In genomic region chr3:93446128-93446755, GRCm38 (mm10) we compare ENCODE assay signal across 8 mouse cellular contexts. TPM values are rescaled to one million over a fixed set of nuclear protein-coding genes. Genes with fewer than 3 reads are reported as not detected.
A peak's percentile ranks its signal among the peaks of the same experiment; 100 is the strongest.
DNase-seq lines count a peak whose midpoint lies in the region; ATAC-seq lines count a peak whose summit lies in the region.

No protein-coding gene starts in this region.

- H3K36me3 ChIP-seq in embryonic facial prominence, embryonic 13.5 days = no peaks in the 10 kb centered on the region
- H3K36me3 ChIP-seq in hindbrain, embryonic 15.5 days = no peaks in the 10 kb centered on the region
- no peaks in the 10 kb centered on the region for H3K36me3 ChIP-seq in limb, embryonic 12.5 days
- no peaks in the 10 kb centered on the region for H3K36me3 ChIP-seq in midbrain, embryonic 14.5 days (ENCODE audit: control insufficient read depth, insufficient read depth, low read length)
- no peaks in the 10 kb centered on the region for H3K36me3 ChIP-seq in stomach, embryonic 16.5 days (ENCODE audit: control insufficient read depth, insufficient read depth, low read length)

- H3K9me3 ChIP-seq in embryonic facial prominence, embryonic 13.5 days = no peaks in the 10 kb centered on the region
- no peaks in the 10 kb centered on the region for H3K9me3 ChIP-seq in hindbrain, embryonic 15.5 days
- no peaks in the 10 kb centered on the region for H3K9me3 ChIP-seq in limb, embryonic 12.5 days
- no peaks in the 10 kb centered on the region for H3K9me3 ChIP-seq in midbrain, embryonic 14.5 days (ENCODE audit: control insufficient read depth, low read length)
- H3K9me3 ChIP-seq in stomach, embryonic 16.5 days (replicated peaks; ENCODE audit: control insufficient read depth, low read length) = no peaks in the 10 kb centered on the region

- H3K4me2 ChIP-seq in embryonic facial prominence, embryonic 13.5 days = peak overlapping the region; percentile 92
- peak overlapping the region; percentile 99 for H3K4me2 ChIP-seq in hindbrain, embryonic 15.5 days
- H3K4me2 ChIP-seq in limb, embryonic 12.5 days = peak overlapping the region; percentile 88
- peak overlapping the region; percentile 94 for H3K4me2 ChIP-seq in midbrain, embryonic 14.5 days (ENCODE audit: low read length)
- peak overlapping the region; percentile 71 for H3K4me2 ChIP-seq in stomach, embryonic 16.5 days (ENCODE audit: low read depth, low read length)

- no peak overlapping the region for H3K27ac ChIP-seq in embryonic facial prominence, embryonic 13.5 days
- H3K27ac ChIP-seq in hindbrain, embryonic 15.5 days (replicated peaks) = no peak overlapping the region
- H3K27ac ChIP-seq in limb, embryonic 12.5 days = no peak overlapping the region
- no peak overlapping the region for H3K27ac ChIP-seq in midbrain, embryonic 14.5 days (replicated peaks; ENCODE audit: low read depth, low read length)
- no peak overlapping the region; the same call in 1 of the 2 replicates for H3K27ac ChIP-seq in stomach, embryonic 16.5 days (ENCODE audit: low read length)

- under 1% methylated on average over 54 of the region's 54 CpGs for WGBS in embryonic facial prominence, embryonic 13.5 days
- under 1% methylated on average over 54 of the region's 54 CpGs for WGBS in hindbrain, embryonic 15.5 days
- WGBS in limb, embryonic 12.5 days = under 1% methylated on average over 54 of the region's 54 CpGs
- WGBS in midbrain, embryonic 14.5 days = under 1% methylated on average over 54 of the region's 54 CpGs
- WGBS in stomach, embryonic 16.5 days = under 1% methylated on average over 54 of the region's 54 CpGs

- ATAC-seq in embryonic facial prominence, embryonic 13.5 days (ENCODE audit: insufficient number of reproducible peaks, insufficient read depth, low FRiP score, low TSS enrichment, low read depth) = no peak
- no peak for ATAC-seq in hindbrain, embryonic 15.5 days (ENCODE audit: low FRiP score, low read depth)
- no peak for ATAC-seq in limb, embryonic 12.5 days (ENCODE audit: insufficient number of reproducible peaks, insufficient read depth, low FRiP score, low TSS enrichment, low read depth)
- no peak for ATAC-seq in midbrain, embryonic 14.5 days (ENCODE audit: low FRiP score, low TSS enrichment)
- ATAC-seq in stomach, embryonic 16.5 days (ENCODE audit: insufficient read depth, low FRiP score) = no peak
- no peak for ATAC-seq in megakaryocyte-erythroid progenitor cell, adult 5-6 weeks (replicated peaks; ENCODE audit: low FRiP score, low TSS enrichment, poor library complexity, severe bottlenecking)

- peaks cover 28% of the 10 kb centered on the region for H3K4me1 ChIP-seq in embryonic facial prominence, embryonic 13.5 days
- peaks cover 34% of the 10 kb centered on the region for H3K4me1 ChIP-seq in hindbrain, embryonic 15.5 days (replicated peaks)
- H3K4me1 ChIP-seq in limb, embryonic 12.5 days (replicated peaks) = peaks cover 18% of the 10 kb centered on the region; the same call in 1 of the 2 replicates
- H3K4me1 ChIP-seq in midbrain, embryonic 14.5 days (ENCODE audit: control insufficient read depth, insufficient read depth, low read length) = peaks cover 7% of the 10 kb centered on the region
- peaks cover 21% of the 10 kb centered on the region for H3K4me1 ChIP-seq in stomach, embryonic 16.5 days (ENCODE audit: control insufficient read depth, insufficient read depth, low read length)

- H3K4me3 ChIP-seq in embryonic facial prominence, embryonic 13.5 days = peak overlapping the region; percentile 58
- peak overlapping the region; percentile 52 for H3K4me3 ChIP-seq in hindbrain, embryonic 15.5 days
- H3K4me3 ChIP-seq in limb, embryonic 12.5 days (replicated peaks) = peak overlapping the region; percentile 59
- H3K4me3 ChIP-seq in midbrain, embryonic 14.5 days (replicated peaks; ENCODE audit: low read depth, low read length) = peak overlapping the region; percentile 63
- H3K4me3 ChIP-seq in stomach, embryonic 16.5 days (replicated peaks; ENCODE audit: low read length) = peak overlapping the region; percentile 70

- DNase-seq in 3134 (ENCODE audit: extremely low read depth, insufficient read length, low spot score) (peak; percentile 9), ZHBTc4 (ENCODE audit: low read depth, low spot score) (peak; percentile 74)
- DNase-seq in midbrain, embryonic 14.5 days = peak; percentile 77

- H3K9ac ChIP-seq in embryonic facial prominence, embryonic 13.5 days = peak overlapping the region; percentile 66
- H3K9ac ChIP-seq in hindbrain, embryonic 15.5 days = peak overlapping the region; percentile 37
- peak overlapping the region; percentile 42 for H3K9ac ChIP-seq in limb, embryonic 12.5 days (replicated peaks)
- peak overlapping the region; percentile 42; the same call in 1 of the 2 replicates for H3K9ac ChIP-seq in midbrain, embryonic 14.5 days (replicated peaks; ENCODE audit: low read length)
- H3K9ac ChIP-seq in stomach, embryonic 16.5 days (ENCODE audit: low read length) = peak overlapping the region; percentile 68

- peaks cover 69% of the 10 kb centered on the region for H3K27me3 ChIP-seq in embryonic facial prominence, embryonic 13.5 days
- peaks cover 26% of the 10 kb centered on the region for H3K27me3 ChIP-seq in hindbrain, embryonic 15.5 days
- H3K27me3 ChIP-seq in limb, embryonic 12.5 days = peaks cover 58% of the 10 kb centered on the region
- H3K27me3 ChIP-seq in midbrain, embryonic 14.5 days (ENCODE audit: control insufficient read depth, insufficient read depth, low read length) = peaks cover 40% of the 10 kb centered on the region
- peaks cover 3% of the 10 kb centered on the region; the same call in 1 of the 2 replicates for H3K27me3 ChIP-seq in stomach, embryonic 16.5 days (ENCODE audit: control insufficient read depth, insufficient read depth, low read length)

RNA-seq across cellular contexts. Expression of gene Tchh, which starts 4.1 kb away (rescaled TPM):
- 0.88 and 1.0 TPM in 2 replicates for polyA plus RNA-seq in embryonic facial prominence, embryonic 13.5 days (2015; fragmentation: Nextera tagmentation; extraction: Ambion mirVana)
- polyA plus RNA-seq in hindbrain, embryonic 15.5 days (2015; fragmentation: Nextera tagmentation; extraction: Ambion mirVana) = 1.2 TPM in 2 replicates
- polyA plus RNA-seq in limb, embryonic 12.5 days (2016; fragmentation: Nextera tagmentation; extraction: Ambion mirVana) = 0.58 and 0.71 TPM in 2 replicates
- polyA plus RNA-seq in midbrain, embryonic 14.5 days (2014; fragmentation: Nextera tagmentation; extraction: Ambion mirVana) = 0.69 and 1.2 TPM in 2 replicates
- polyA plus RNA-seq in stomach, embryonic 16.5 days (2015; fragmentation: Nextera tagmentation; extraction: Ambion mirVana) = 2.4 and 2.6 TPM in 2 replicates
- total RNA-seq in megakaryocyte-erythroid progenitor cell, adult 5-6 weeks (2014; fragmentation: Nextera tagmentation) = not detected in 2 replicates
- not detected in 2 replicates for total RNA-seq in megakaryocyte-erythroid progenitor cell, adult 5-6 weeks (2017)

RNA-seq across cellular contexts. Expression of gene Tchhl1, which starts 22.3 kb away (rescaled TPM):
- not detected in 2 replicates for polyA plus RNA-seq in embryonic facial prominence, embryonic 13.5 days (2015; fragmentation: Nextera tagmentation; extraction: Ambion mirVana)
- polyA plus RNA-seq in hindbrain, embryonic 15.5 days (2015; fragmentation: Nextera tagmentation; extraction: Ambion mirVana) = 0.06 TPM in 1 of 2 replicates, not detected in the other
- not detected in 2 replicates for polyA plus RNA-seq in limb, embryonic 12.5 days (2016; fragmentation: Nextera tagmentation; extraction: Ambion mirVana)
- not detected in 2 replicates for polyA plus RNA-seq in midbrain, embryonic 14.5 days (2014; fragmentation: Nextera tagmentation; extraction: Ambion mirVana)
- polyA plus RNA-seq in stomach, embryonic 16.5 days (2015; fragmentation: Nextera tagmentation; extraction: Ambion mirVana) = not detected in 2 replicates
- total RNA-seq in megakaryocyte-erythroid progenitor cell, adult 5-6 weeks (2014; fragmentation: Nextera tagmentation) = not detected in 2 replicates
- total RNA-seq in megakaryocyte-erythroid progenitor cell, adult 5-6 weeks (2017) = not detected in 2 replicates

RNA-seq across cellular contexts. Expression of gene Rptn, which starts 52.7 kb away (rescaled TPM):
- not detected in 2 replicates for polyA plus RNA-seq in embryonic facial prominence, embryonic 13.5 days (2015; fragmentation: Nextera tagmentation; extraction: Ambion mirVana)
- not detected in 2 replicates for polyA plus RNA-seq in hindbrain, embryonic 15.5 days (2015; fragmentation: Nextera tagmentation; extraction: Ambion mirVana)
- polyA plus RNA-seq in limb, embryonic 12.5 days (2016; fragmentation: Nextera tagmentation; extraction: Ambion mirVana) = not detected in 2 replicates
- not detected in 2 replicates for polyA plus RNA-seq in midbrain, embryonic 14.5 days (2014; fragmentation: Nextera tagmentation; extraction: Ambion mirVana)
- 30.5 and 60.5 TPM in 2 replicates for polyA plus RNA-seq in stomach, embryonic 16.5 days (2015; fragmentation: Nextera tagmentation; extraction: Ambion mirVana)
- not detected in 2 replicates for total RNA-seq in megakaryocyte-erythroid progenitor cell, adult 5-6 weeks (2014; fragmentation: Nextera tagmentation)
- not detected in 2 replicates for total RNA-seq in megakaryocyte-erythroid progenitor cell, adult 5-6 weeks (2017)

Comparison
In these comparisons a context has a peak if more than half of its experiments do, and no peak if none do; other contexts are left out.
1. DNase-seq: peak in every context shown above with its lines; median percentile 77 in midbrain, embryonic 14.5 days; 74 in ZHBTc4; 9 in 3134.
2. RNA of gene Rptn, which starts 52.7 kb away (polyA plus RNA-seq): 30.5 to 60.5 TPM in stomach, embryonic 16.5 days; not detected in embryonic facial prominence, embryonic 13.5 days, not detected in hindbrain, embryonic 15.5 days, not detected in limb, embryonic 12.5 days and not detected in midbrain, embryonic 14.5 days; every median in the first group is over 10 times any median in the second.
3. Peak in every context shown above with its lines, with median percentiles within 50 percentile points of each other: H3K4me2 ChIP-seq, H3K4me3 ChIP-seq and H3K9ac ChIP-seq.